Mouse (Mus musculus) lung, postnatal 0 days (tissue): ENCODE measurements around the gene Cdk15.

Experiments used
- CTCF ChIP-seq: IDR thresholded peaks from 2 replicates; pipeline ENCODE4 v1.5.1; 2016; ENCODE audit warnings: antibody characterized with exemption, mild to moderate bottlenecking
- EP300 ChIP-seq: IDR thresholded peaks from 2 replicates; pipeline ENCODE4 v1.6.1; 2016; ENCODE audit warnings: antibody characterized with exemption, mild to moderate bottlenecking, control low read depth

GRCm38 (mm10) chr1:59391736-59392135, 135.0 kb downstream of the Cdk15 start:
- no peak for TF ChIP-seq EP300
- no peak for TF ChIP-seq CTCF
